Mouse (Mus musculus): ENCODE results near the gene 1700093K21Rik.
A peak's percentile ranks its signal among the peaks of the same experiment; 100 is the strongest.
"Not testable (repeated sequence)": the region's sequence is repeated elsewhere in the genome, so short reads cannot be mapped to it uniquely, and the experiment has no call there.

The 1700093K21Rik gene

GRCm38 (mm10) chr11:23520473-23521205 is at the start of gene 1700093K21Rik:
Gene 1700093K21Rik, minus strand, starts transcription at chr11:23521155.
- no peak for DNase-seq (ENCODE audit: low spot score)

GRCm38 (mm10) chr11:23570130-23570529 is 49.2 kb upstream of the 1700093K21Rik start:
- DNase-seq (ENCODE audit: low spot score) = no peak

- peak; percentile 70 for DNase-seq (ENCODE audit: low spot score)
Measured at GRCm38 (mm10) chr11:23565761-23566160, 44.8 kb upstream of the 1700093K21Rik start.

GRCm38 (mm10) chr11:23557039-23557630 is 36.2 kb upstream of the 1700093K21Rik start:
- DNase-seq (ENCODE audit: low spot score) = no peak

GRCm38 (mm10) chr11:23537446-23537845 is 16.5 kb upstream of the 1700093K21Rik start:
- DNase-seq (ENCODE audit: low spot score) = no peak

GRCm38 (mm10) chr11:23518981-23519380 is 2.0 kb downstream of the 1700093K21Rik start:
- no peak for DNase-seq (ENCODE audit: low spot score)

GRCm38 (mm10) chr11:23515315-23515714 is 5.6 kb downstream of the 1700093K21Rik start:
- DNase-seq (ENCODE audit: low spot score) = no peak

- DNase-seq (ENCODE audit: low spot score) = not testable (repeated sequence)
Measured at GRCm38 (mm10) chr11:23514785-23515184, 6.2 kb downstream of the 1700093K21Rik start.

- DNase-seq (ENCODE audit: low spot score) = not testable (repeated sequence)
Measured at GRCm38 (mm10) chr11:23504801-23505200, 16.2 kb downstream of the 1700093K21Rik start.

- no peak for DNase-seq (ENCODE audit: low spot score)
Measured at GRCm38 (mm10) chr11:23498609-23499008, 22.3 kb downstream of the 1700093K21Rik start.

- peak; percentile 97 for DNase-seq (ENCODE audit: low spot score)
Measured at GRCm38 (mm10) chr11:23497718-23498509, 23.0 kb downstream of the 1700093K21Rik start, which contains the start of gene Ahsa2. Gene Ahsa2, minus strand, starts transcription at chr11:23498030.

- DNase-seq (ENCODE audit: low spot score) = peak; percentile 49
Measured at GRCm38 (mm10) chr11:23497335-23497717, 23.6 kb downstream of the 1700093K21Rik start.

- DNase-seq (ENCODE audit: low spot score) = no peak
Measured at GRCm38 (mm10) chr11:23496661-23497060, 24.3 kb downstream of the 1700093K21Rik start.

- DNase-seq (ENCODE audit: low spot score) = no peak
Measured at GRCm38 (mm10) chr11:23495231-23495630, 25.7 kb downstream of the 1700093K21Rik start.

- no peak for DNase-seq (ENCODE audit: low spot score)
Measured at GRCm38 (mm10) chr11:23492048-23492790, 28.7 kb downstream of the 1700093K21Rik start.

- no peak for DNase-seq (ENCODE audit: low spot score)
Measured at GRCm38 (mm10) chr11:23489955-23490354, 31.0 kb downstream of the 1700093K21Rik start.

Measured in lung, postnatal 25 days (tissue).